Mouse (Mus musculus): ENCODE data around the gene Tulp2.
"Not testable (repeated sequence)": the region's sequence is repeated elsewhere in the genome, so short reads cannot be mapped to it uniquely, and the experiment has no call there.

The Tulp2 gene

GRCm38 (mm10) chr7:45522957-45523676 is 41.4 kb downstream of the Tulp2 start:
- peak in 1 of 2 experiments; percentile 34 for DNase-seq

GRCm38 (mm10) chr7:45523678-45524170 is 42.0 kb downstream of the Tulp2 start:
- DNase-seq, result no peak

GRCm38 (mm10) chr7:45524841-45525621 is 43.4 kb downstream of the Tulp2 start:
- DNase-seq, result peak in 1 of 2 experiments; percentile 43

GRCm38 (mm10) chr7:45525809-45526473 is 44.3 kb downstream of the Tulp2 start, which contains the start of the genes Ppp1r15a and Plekha4:
TSS of gene Ppp1r15a (minus strand) at chr7:45526268.
TSS of gene Plekha4 (plus strand) at chr7:45526330.
- peak; percentile 97 for DNase-seq

GRCm38 (mm10) chr7:45526474-45527120 is 44.9 kb downstream of the Tulp2 start:
- no peak for DNase-seq

- DNase-seq, result not testable (repeated sequence)
Observed at GRCm38 (mm10) chr7:45527169-45527568, 45.5 kb downstream of the Tulp2 start.

GRCm38 (mm10) chr7:45529461-45529860 is 47.8 kb downstream of the Tulp2 start:
- DNase-seq, result peak; percentile 65 to 74

- DNase-seq, result peak in 1 of 2 experiments; percentile 68
Observed at GRCm38 (mm10) chr7:45530643-45531042, 49.0 kb downstream of the Tulp2 start.

- DNase-seq, result no peak
Observed at GRCm38 (mm10) chr7:45535676-45536075, 54.0 kb downstream of the Tulp2 start.

GRCm38 (mm10) chr7:45537602-45538001 is 55.9 kb downstream of the Tulp2 start:
- DNase-seq, result no peak

- DNase-seq, result peak; percentile 59 to 75
Observed at GRCm38 (mm10) chr7:45538163-45539041, 56.7 kb downstream of the Tulp2 start.

GRCm38 (mm10) chr7:45539095-45539494 is 57.4 kb downstream of the Tulp2 start:
- no peak for DNase-seq

GRCm38 (mm10) chr7:45540213-45540612 is 58.5 kb downstream of the Tulp2 start:
- no peak for DNase-seq

- no peak for DNase-seq
Observed at GRCm38 (mm10) chr7:45544525-45544924, 62.8 kb downstream of the Tulp2 start.

- DNase-seq, result no peak
Observed at GRCm38 (mm10) chr7:45549641-45550436, 68.2 kb downstream of the Tulp2 start.

- no peak for DNase-seq
Observed at GRCm38 (mm10) chr7:45550821-45551511, 69.3 kb downstream of the Tulp2 start.

GRCm38 (mm10) chr7:45551512-45551883 is 69.8 kb downstream of the Tulp2 start:
- DNase-seq, result no peak

- no peak for DNase-seq
Observed at GRCm38 (mm10) chr7:45553519-45553918, 71.8 kb downstream of the Tulp2 start.

GRCm38 (mm10) chr7:45553990-45554389 is 72.3 kb downstream of the Tulp2 start:
- DNase-seq, result no peak

GRCm38 (mm10) chr7:45554744-45555143 is 73.1 kb downstream of the Tulp2 start, which contains the start of gene Hsd17b14:
TSS of gene Hsd17b14 (plus strand) at chr7:45554893.
- DNase-seq, result peak; percentile 44 to 63
